Mouse (Mus musculus): Measurements from ENCODE around the gene Olfr1214. TPM values are rescaled to one million over a fixed set of nuclear protein-coding genes. Genes with fewer than 3 reads are reported as not detected.
"Not testable (repeated sequence)": the region's sequence is repeated elsewhere in the genome, so short reads cannot be mapped to it uniquely, and the experiment has no call there.

Gene Olfr1214
- not detected for total RNA-seq (2021)
- long read RNA-seq, experiment 1 = 0 reads
- long read RNA-seq, experiment 2 = 0 reads

GRCm38 (mm10) chr2:88992553-88992952 is at the start of gene Olfr1214:
Gene Olfr1214, minus strand, starts transcription at chr2:88992653.
- DNase-seq = no peak

GRCm38 (mm10) chr2:89031965-89032364 is 39.5 kb upstream of the Olfr1214 start, which contains the start of gene Olfr1217:
Gene Olfr1217, minus strand, starts transcription at chr2:89032065.
- no peak for DNase-seq

- not testable (repeated sequence) for DNase-seq
These were observed 29.0 kb upstream of the Olfr1214 start for GRCm38 (mm10) chr2:89021436-89021835.

GRCm38 (mm10) chr2:89018240-89018639 is 25.8 kb upstream of the Olfr1214 start, which contains the start of gene Olfr1216:
Gene Olfr1216, minus strand, starts transcription at chr2:89018340.
- DNase-seq = no peak

- no peak for DNase-seq
These were observed 14.4 kb upstream of the Olfr1214 start, which contains the start of gene Olfr1215 for GRCm38 (mm10) chr2:89006873-89007272. Gene Olfr1215, minus strand, starts transcription at chr2:89006973.

- no peak for DNase-seq
These were observed 12.3 kb downstream of the Olfr1214 start, which contains the start of gene Gm13762 for GRCm38 (mm10) chr2:88980181-88980580. Gene Gm13762, minus strand, starts transcription at chr2:88980281.

- DNase-seq = no peak
These were observed 38.8 kb downstream of the Olfr1214 start, which contains the start of gene Olfr1212 for GRCm38 (mm10) chr2:88953669-88954068. Gene Olfr1212, plus strand, starts transcription at chr2:88953969.

- no peak for DNase-seq
These were observed 54.4 kb downstream of the Olfr1214 start, which contains the start of gene Olfr1211 for GRCm38 (mm10) chr2:88938011-88938410. Gene Olfr1211, minus strand, starts transcription at chr2:88938111.

Other genes with a start within 250 kb of the Olfr1214 start
- not detected for gene Olfr1198, start 241.3 kb downstream of the Olfr1214 start, total RNA-seq (2021)
- not detected for gene Olfr1199, start 232.2 kb downstream of the Olfr1214 start, total RNA-seq (2021)
- gene Olfr1200, start 222.2 kb downstream of the Olfr1214 start, total RNA-seq (2021) = not detected
- gene Olfr1201, start 199.6 kb downstream of the Olfr1214 start, total RNA-seq (2021) = not detected
- not detected for gene Olfr1202, start 178.2 kb downstream of the Olfr1214 start, total RNA-seq (2021)
- gene Olfr1205, start 162.9 kb downstream of the Olfr1214 start, total RNA-seq (2021) = not detected
- not detected for gene Olfr1204, start 143.4 kb downstream of the Olfr1214 start, total RNA-seq (2021)
- not detected for gene Olfr1206, start 129.4 kb downstream of the Olfr1214 start, total RNA-seq (2021)
- not detected for gene Olfr1208, start 90.3 kb downstream of the Olfr1214 start, total RNA-seq (2021)
- not detected for gene Olfr1209, start 77.5 kb downstream of the Olfr1214 start, total RNA-seq (2021)
- gene Olfr1211, start 54.5 kb downstream of the Olfr1214 start, total RNA-seq (2021) = not detected
- gene Olfr1212, start 38.7 kb downstream of the Olfr1214 start, total RNA-seq (2021) = not detected
- gene Gm13762, start 12.4 kb downstream of the Olfr1214 start, total RNA-seq (2021) = not detected
- not detected for gene Olfr1215, start 14.3 kb upstream of the Olfr1214 start, total RNA-seq (2021)
- not detected for gene Olfr1216, start 25.7 kb upstream of the Olfr1214 start, total RNA-seq (2021)
- not detected for gene Olfr1217, start 39.4 kb upstream of the Olfr1214 start, total RNA-seq (2021)
- not detected for gene Olfr1218, start 68.5 kb upstream of the Olfr1214 start, total RNA-seq (2021)
- gene Olfr1219, start 90.9 kb upstream of the Olfr1214 start, total RNA-seq (2021) = not detected
- not detected for gene Olfr1220, start 114.2 kb upstream of the Olfr1214 start, total RNA-seq (2021)
- gene Olfr1221, start 124.6 kb upstream of the Olfr1214 start, total RNA-seq (2021) = not detected
- not detected for gene Olfr1222, start 140.4 kb upstream of the Olfr1214 start, total RNA-seq (2021)
- not detected for gene Olfr1223, start 158.9 kb upstream of the Olfr1214 start, total RNA-seq (2021)
- not detected for gene Olfr1224-ps1, start 171.4 kb upstream of the Olfr1214 start, total RNA-seq (2021)
- not detected for gene Olfr1225, start 182.0 kb upstream of the Olfr1214 start, total RNA-seq (2021)
- gene Olfr1226, start 207.4 kb upstream of the Olfr1214 start, total RNA-seq (2021) = not detected

Data from heart, adult 18-20 months (tissue).